Mouse (Mus musculus): ENCODE measurements at regions not wholly inside any gene's neighbourhood (a gene's known extent, or its start where the extent isn't known, plus 50 kb on each side); places are given as distances from the start of the nearest gene placed in this dataset.
A peak's percentile ranks its signal among the peaks of the same experiment; 100 is the strongest.
"Not testable (repeated sequence)": the region's sequence is repeated elsewhere in the genome, so short reads cannot be mapped to it uniquely, and the experiment has no call there.

DNA sequence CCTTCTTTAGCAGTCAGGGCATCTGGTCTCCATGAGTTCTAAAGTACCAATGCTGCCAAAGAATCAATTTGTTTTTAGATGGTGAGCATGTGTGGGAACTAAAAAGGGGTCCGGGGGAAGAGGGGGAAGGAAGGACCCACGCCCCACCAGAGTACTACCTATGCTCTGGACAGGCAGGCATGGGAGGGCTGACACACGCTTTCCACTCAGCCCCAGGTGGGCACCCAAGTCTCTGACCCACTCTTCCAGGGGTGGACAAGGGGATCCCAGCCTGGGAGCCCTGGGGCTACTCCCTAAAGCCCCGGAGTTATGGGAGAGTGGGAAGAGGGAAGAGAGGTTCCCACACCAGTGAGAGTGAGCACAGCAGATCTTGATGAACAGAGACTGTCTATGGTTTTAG, 1446.9 kb downstream of the Zfp704 start:
- DNase-seq (ENCODE audit: low spot score in 2 of 2), result no peak

DNA sequence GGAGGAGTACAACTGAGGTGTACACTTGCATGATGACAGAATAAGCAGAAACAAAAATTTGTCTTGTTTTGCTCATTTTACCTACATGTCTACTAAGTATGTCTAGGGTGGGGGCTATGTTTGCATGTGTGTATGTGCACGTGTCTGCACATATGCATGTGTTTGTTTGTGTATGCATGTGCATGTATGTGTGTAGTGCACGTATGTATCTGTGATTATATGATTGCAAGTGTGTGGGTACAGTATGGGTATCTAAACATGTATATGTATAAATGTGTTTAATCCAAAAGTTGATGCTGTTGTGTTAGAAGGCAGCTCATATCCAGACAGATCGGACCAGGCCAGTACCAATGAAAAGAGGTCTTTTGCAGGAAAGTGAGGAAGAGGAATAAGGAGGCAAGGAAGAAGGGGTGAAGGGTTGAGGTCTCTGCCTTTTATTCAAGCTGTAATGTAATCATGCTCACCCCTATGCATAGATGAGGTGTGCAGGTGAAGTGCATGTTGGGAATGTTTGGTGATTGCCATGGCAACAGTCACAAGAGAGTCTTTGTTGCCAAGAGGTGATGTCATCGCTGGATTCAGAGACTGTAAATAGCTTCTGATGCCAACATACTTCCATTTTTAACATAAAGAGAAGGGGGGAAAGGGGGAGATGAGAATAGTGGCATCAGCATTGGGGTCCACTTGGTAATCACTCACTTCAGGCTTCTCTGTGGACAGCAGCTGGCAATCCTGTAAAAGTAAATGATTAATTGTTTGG, 1447.7 kb downstream of the Zfp704 start:
- DNase-seq (ENCODE audit: low spot score in 2 of 2), result peak; percentile 28 to 61

DNA sequence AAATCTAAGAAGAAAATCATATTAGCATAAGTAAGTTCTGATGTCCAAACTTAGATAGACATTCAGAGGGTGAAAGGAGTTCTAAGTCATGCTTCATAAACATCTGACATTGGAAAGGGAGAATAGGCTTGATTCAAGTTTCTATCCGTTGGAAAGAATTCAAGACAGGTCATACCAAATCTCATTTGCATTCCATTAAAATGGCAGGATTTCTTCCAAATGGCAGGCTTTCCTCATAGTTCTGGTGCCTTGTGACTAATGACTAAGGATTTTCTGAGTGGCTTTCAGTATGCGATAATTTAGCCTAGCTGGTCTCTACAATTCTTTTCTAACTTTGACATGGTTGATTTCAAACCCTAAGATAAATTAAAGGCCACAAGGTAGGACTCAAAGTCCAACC, 1466.9 kb downstream of the Zfp704 start:
- DNase-seq (ENCODE audit: low spot score in 2 of 2), result no peak

DNA sequence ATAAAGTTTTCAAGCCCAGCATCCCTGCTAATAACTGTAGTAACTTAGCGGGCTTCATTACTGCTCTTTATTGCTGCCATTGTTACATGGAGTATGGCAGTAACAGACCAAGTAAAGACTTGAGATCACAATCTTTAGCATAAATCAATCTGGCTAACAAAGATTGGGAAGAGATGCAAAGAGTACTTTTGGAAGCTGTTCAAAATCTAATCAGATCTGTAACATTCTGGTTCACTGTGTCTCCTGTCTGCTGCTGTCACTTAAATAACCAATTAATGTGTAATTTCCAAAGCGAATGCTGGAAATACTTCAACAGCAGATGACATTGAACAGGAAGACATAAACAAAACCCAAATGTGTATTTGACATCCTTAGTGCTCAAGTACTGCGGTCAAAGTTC, 1467.7 kb downstream of the Zfp704 start:
- DNase-seq (ENCODE audit: low spot score in 2 of 2), result no peak

DNA sequence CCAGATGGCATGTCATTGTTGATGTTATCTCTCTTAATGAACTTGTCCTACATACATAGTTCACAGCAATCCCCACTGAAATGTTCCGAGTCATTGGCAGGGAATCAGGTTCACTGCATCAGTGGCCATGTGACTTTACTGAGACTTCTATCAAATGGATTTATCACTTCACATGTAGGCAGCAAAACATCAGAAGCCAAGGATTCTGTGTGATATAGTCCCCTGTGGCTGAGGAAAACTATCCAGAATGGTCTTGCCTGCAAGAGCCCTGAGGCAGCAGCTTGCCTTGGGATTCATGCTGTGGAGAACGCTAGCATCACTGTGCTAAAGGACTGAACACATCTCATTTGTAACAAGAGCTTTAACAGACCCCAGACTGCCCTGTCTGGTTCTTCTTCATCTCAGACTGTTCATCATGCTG, 1468.2 kb downstream of the Zfp704 start:
- DNase-seq (ENCODE audit: low spot score in 2 of 2), result no peak

DNA sequence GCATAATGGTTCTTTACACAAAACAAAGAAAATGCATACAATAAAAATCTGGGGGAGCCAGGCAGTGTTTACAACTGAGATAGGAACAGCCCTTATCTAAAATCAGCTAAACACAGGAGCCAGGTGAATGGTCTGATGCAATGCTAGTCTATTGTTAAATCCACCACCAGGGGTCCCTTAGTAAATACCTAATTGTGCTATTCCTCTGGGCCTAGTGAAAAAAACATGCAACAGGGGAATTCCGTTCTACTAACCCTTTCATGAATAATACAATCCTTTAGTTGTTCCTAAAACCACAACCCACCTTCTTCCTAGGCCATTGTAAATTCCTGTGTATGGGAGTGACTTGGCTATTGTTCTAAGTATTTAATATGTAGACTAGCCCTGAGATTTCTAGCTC, 1486.2 kb downstream of the Zfp704 start:
- DNase-seq (ENCODE audit: low spot score in 2 of 2), result not testable (repeated sequence)

DNA sequence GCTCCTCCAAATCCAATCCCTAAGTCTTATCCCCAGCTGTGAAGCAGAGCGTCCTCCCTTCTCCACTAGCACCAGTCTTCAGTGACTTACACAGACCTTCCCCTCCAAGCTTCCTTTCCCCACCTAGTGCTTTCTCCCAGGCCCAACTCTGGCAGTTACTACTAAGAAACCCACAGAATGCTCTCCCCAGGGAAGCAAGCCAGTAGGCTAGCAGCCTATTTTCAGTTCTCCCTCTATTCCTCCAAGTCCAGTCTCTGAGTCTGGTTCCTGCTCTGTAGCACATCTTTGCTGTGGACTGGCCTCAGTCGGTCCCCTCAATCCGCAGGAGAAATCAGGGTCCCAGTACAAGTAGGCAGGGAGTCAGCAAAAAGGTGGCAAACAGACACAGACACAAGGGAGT, 1486.7 kb downstream of the Zfp704 start:
- DNase-seq (ENCODE audit: low spot score in 2 of 2), result no peak

DNA sequence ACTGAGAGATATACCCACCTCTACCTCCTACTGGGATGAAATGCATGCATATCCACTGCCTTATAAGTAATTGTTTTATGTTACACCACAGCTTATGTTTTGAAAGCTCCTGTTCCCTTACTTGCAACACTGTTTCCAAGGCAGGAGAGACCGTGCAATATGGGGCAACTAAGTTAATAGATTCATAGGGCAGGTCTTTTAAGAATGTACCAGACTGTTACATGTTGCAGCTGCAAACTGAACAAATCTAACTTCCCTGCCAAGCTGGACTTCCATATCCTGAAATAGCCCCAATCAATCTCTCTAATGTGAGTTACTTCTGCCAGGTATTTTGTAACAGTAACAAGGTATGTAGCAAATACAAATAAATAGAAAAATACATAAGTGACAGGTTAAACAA, 1478.0 kb upstream of the 1700008P02Rik start:
- DNase-seq (ENCODE audit: low spot score in 2 of 2), result no peak

DNA sequence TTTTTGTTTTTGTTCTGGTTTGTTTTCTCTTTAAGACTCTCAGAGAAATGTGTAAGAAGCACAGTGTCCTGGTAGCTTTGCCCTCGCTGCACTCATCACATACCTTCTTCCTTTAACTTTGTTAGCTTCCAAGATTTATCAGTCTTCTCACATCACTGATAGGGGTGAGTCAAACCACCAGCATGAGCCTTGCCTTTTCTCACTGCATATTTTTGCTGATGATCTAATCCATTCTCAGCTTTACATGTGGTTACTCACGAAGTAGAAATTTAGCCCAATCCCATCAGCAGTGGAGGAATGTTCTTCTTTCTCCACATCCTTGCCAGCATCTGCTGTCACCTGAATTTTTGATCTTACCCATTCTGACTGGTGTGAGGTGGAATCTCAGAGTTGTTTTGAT, 1464.5 kb upstream of the 1700008P02Rik start:
- no peak for DNase-seq (ENCODE audit: low spot score in 2 of 2)

DNA sequence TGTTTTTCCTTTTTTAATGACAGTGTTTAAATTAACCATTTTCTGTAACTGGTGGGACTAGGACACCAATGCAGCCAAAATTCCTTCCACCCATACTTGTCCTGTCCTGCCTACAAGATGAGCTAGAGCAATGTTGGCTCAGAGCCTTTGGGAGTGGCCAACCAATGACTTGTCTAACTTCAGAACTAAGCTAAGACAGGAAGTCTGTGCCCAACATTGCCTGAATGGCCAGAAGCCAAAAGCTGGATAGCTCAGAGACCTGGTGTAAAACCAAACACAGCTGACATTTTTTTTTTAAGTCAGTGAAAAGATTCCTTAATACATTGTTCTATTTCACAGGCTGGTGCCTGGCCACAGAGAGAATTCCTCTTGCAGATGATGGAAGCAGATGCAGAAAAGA, 1433.5 kb upstream of the 1700008P02Rik start:
- DNase-seq (ENCODE audit: low spot score in 2 of 2), result no peak

DNA sequence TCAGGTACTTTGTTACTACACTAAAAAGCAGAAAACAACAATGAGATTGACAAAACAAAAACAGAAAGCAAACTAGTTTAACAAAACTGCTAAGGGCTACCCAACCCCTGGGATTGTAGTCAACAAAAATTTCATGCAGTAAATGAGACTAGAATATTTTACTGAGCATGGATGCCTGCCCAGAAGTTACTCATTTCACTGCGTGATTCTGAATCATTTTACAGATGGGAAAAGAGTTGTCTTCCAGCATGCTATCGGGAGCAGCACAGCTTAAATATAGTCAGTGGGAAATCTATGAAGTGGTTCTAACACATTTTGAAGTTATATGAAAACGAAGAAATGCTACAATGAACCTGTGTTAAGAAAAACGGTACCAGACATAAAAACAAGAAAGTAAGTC, 1430.9 kb upstream of the 1700008P02Rik start:
- peak; percentile 56 to 62 for DNase-seq (ENCODE audit: low spot score in 2 of 2)

DNA sequence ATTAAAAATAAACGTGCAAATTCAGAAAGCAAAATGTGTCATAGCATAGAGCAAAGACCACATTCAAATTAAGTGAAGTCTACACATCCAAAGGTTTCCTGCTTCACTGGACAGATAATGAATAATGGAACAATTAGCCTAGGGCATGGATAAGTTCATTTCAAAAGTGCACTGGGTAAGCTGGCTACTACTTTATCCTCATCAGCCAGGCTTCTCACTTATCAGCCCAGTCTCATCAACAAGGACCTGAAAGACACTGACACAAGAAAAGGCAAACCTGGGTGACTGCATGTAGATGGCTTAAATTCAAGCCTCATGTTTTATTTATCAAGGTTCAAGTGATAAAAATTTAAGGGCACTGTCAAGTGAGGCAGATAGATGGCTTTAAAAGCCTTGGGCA, 1429.5 kb upstream of the 1700008P02Rik start:
- DNase-seq (ENCODE audit: low spot score in 2 of 2), result no peak

DNA sequence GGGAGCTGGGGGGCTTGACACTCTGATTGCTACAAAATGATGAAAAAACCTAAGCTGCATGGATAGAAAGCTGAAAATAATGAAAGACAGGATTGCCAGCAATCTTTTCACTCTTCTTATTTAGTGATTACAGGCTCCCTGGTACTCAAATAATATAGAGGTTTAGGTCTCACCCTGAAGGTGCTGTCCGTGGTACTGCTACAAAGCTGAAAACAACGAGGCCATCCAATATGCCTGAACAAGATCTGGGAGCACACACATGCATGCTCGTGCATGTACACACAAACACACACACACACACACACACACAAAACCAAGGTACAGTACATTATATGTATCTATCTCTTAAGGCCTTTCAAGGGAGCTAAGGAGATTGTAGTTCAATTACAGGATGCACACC, 1426.1 kb upstream of the 1700008P02Rik start:
- DNase-seq (ENCODE audit: low spot score in 2 of 2), result no peak

DNA sequence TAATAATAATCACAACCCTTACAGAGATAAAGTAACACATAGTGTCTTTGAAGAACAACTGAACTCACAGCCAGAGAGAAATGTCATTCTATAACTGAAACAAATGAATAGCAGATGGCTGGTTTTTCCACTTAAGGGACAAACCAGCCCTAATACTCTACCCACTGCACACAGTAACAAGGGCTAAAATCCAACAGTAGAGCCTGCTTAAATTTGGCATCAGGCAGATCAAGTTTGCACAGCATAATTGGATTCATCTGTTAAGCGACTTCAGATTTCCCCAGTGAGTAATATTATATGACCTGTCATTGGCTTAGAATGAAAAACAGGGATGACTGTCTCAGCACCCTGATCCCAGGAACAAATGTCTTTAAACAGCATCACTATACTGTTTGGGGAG, 1416.5 kb upstream of the 1700008P02Rik start:
- DNase-seq (ENCODE audit: low spot score in 2 of 2), result no peak

DNA sequence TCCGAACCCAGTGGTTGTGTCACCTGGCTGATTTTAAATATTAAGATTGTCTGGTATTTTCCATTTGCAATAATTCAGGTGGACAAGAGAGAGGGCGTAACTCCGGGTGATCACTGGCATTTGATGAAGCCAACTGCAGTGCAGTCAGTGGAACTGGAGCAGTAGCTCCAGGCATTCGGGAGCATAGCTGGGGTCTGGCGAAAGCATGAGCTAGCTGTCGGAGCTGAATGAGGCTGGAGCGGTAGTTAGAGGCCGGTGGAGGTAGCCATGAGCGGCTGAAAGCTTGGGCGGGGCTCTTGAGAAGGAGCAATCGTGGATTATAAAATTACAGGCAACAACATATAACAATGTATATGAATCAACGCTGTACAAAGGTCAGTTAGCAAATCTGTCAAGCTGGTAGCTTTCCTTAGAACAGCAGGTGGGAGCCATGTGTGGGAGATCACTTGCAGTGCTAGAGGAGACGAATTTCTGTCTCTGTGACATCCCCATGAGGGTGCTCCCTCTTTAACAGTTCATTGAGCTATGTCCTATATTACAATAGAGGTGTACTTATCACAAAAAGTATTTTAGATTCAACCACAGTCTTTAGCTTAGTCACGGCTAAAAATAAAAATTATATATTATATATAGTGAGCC, 1415.0 kb upstream of the 1700008P02Rik start:
- no peak for DNase-seq (ENCODE audit: low spot score in 2 of 2)

DNA sequence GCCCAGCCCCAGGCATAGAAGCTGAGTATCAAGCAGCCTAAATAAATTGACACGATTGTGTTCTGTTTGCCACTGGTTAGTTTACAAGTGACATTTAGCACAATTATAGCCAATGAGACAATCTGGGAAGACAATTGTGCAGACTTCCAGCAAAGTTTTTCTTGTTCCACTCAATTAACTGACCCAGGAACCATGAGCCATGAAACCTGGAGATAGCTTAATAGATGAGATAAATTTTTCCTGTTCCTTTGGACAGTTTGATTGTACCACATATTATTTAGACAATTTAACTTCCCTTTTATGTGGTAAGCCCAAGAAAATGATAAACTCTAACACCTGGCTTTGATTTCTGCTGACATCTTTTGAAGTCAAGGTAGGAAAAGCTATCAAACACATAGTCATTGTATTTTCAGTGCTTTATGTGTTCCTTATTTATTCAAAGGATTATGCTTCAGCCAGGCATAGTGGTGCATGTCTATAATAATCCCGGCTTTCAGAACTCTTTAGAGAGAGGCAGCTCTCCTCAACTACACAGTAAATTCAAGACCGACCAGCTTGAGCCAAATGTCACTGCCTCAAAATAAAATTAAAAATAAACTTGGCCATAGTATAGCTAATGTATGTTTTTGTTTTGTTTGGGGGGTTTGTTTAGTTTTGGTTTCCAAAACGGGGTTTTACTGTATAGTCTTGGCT, 1406.2 kb upstream of the 1700008P02Rik start:
- DNase-seq (ENCODE audit: low spot score in 2 of 2), result no peak

DNA sequence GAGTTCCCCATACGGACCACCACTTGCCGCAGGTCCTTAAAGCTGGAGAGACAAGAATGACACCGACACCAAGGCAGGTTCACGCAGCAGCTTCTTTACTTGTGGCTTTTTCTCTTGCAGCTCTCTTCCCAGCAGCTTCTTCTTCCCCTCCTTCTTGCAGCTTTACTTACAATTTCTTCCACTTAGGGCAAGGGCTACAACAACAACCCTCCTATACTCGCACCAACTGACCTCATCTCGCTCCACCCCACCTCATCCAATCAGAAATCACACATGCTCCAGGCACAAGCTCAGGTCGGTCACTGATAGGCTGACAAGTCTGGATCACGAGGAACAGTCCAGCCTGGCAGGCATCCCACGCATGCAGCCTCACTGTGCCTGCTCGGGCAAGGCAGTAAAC, 1402.4 kb upstream of the 1700008P02Rik start:
- DNase-seq (ENCODE audit: low spot score in 2 of 2), result no peak

DNA sequence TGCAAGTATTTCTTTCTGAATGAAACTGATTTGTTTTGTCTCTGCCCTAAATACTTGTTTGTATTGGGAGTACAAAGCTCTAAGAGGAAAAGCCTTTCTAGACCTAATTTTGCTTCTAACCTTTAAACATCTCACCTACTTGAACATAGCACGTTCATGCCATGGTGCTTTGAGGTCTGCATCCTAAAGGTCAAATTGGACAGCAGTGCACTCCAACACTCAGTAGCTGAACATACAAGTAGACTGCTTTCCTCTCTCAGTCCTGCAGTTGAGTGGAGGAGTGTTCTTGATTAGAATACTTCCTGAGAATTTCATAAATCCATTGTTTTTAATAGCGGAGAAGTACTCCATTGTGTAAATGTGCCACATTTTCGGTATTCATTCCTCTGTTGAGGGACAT, 1397.2 kb upstream of the 1700008P02Rik start:
- DNase-seq (ENCODE audit: low spot score in 2 of 2), result no peak

DNA sequence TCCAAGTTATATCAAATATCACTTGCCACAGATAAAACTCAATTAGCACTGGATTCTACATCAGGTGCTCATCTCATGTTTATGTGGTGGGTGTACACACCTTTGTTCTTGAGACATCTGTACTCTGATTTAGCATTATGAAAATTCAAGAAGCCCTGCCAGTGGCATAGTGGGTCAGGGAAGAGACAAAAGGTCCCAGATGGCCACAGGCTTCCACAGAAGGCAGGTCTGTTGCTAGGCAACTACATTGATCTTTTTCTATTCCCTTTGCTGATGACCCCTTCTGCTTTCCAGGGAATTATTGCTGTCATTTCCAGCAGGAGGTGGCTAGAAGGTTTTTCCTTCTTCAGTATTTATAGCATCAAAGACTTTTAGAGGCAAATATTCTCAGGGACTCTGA, 1396.7 kb upstream of the 1700008P02Rik start:
- DNase-seq (ENCODE audit: low spot score in 2 of 2), result no peak

DNA sequence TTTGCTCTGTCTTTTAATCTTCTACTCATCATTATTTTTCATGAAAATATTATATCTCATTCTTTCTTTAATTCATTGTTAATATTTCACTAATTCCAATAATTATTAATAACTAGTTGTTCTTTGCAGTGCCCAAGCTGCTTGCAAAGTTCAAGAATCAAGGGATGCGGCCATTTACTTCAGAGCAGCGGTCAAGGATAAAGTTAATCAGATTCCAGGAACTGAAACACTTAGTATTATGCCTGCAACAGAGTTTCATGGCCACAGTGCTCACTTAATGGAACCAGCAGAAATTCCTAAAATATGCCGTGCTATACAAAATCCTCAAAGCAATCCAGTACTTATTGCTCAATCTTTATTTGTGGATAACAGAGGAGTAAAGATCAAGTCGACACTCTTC, 1389.7 kb upstream of the 1700008P02Rik start:
- DNase-seq (ENCODE audit: low spot score in 2 of 2), result no peak

DNA sequence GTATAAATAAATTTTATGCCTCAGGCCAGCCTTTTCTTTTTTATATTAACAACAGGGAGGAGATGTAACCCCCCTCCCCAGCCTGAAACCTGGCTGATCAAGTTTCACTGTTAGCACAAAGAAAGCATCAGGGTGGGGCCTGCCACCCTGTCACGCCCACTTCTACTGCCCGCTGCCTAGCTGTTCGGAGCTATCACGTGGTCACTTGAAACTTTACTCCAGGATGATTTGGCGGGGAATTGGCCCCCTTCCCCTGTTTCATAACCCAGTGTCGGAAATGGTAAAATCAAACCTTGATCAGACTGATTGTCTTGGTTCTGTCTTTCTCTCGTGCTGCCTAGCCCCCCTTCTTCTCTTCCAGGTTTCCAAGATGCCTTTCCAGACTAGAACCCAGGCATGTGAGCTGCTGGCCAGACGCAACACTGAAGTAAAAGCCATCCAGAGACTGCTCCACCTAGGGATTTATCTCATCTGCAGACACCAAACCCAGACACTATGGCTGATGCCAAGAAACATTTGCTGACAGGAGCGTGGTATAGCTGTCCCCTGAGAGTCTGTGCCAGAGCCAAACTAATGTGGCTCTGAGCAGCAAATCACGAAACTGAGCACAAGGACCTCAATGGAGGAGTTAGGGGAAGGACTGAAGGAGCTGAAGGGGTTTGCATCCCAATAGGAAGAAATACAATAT, 1386.6 kb upstream of the 1700008P02Rik start:
- no peak for DNase-seq (ENCODE audit: low spot score in 2 of 2)

DNA sequence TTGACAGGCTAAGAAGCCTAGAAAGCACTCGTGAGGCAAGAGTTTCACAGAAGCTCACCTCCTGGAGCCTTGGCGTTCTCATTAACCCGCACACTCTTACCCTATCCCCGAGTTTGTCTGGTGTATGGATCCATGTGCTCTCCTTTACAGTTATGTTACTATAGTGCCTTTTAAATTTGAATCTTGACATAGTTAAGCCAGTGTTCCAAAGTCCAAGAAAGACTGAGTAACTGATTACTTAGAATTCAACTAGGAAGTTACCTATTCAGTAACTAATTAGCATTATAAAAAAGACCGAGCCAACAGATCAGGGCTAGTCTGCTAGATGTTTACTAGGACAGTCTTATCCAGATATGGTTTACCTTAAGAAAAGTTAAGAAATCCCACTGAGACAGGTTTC, 1386.0 kb upstream of the 1700008P02Rik start:
- DNase-seq (ENCODE audit: low spot score in 2 of 2), result no peak
